Mouse (Mus musculus) midbrain, embryonic 16.5 days (tissue): ENCODE results near the gene Gm20388. TPM values are rescaled to one million over a fixed set of nuclear protein-coding genes. Genes with fewer than 3 reads are reported as not detected.

Experiments
- ATAC-seq: fragments of 200-750 bp; cut with Nextera tagmentation; 2 replicates; pipeline ENCODE4 v1.8.0; 2017; ENCODE audit warnings: moderate TSS enrichment
- H3K27ac ChIP-seq: fragments of 300-500 bp; sonication (generic); 2 replicates; pipeline ENCODE4 v1.5.1; 2014; ENCODE audit warnings: mild to moderate bottlenecking, low read length, mixed read lengths
- H3K27me3 ChIP-seq: fragments of 300-500 bp; sonication (generic); 2 replicates; pipeline ENCODE4 v1.6.1; 2014; ENCODE audit warnings: low read depth, low read length, mixed read lengths; ENCODE audit not compliant: control insufficient read depth, insufficient read depth
- H3K36me3 ChIP-seq: fragments of 300-500 bp; sonication (generic); 2 replicates; pipeline ENCODE4 v1.6.1; 2014; ENCODE audit warnings: mild to moderate bottlenecking, low read length, moderate library complexity, mixed read lengths; ENCODE audit not compliant: control insufficient read depth, insufficient read depth
- H3K4me1 ChIP-seq: fragments of 300-500 bp; sonication (generic); 2 replicates; pipeline ENCODE4 v1.6.1; 2014; ENCODE audit warnings: mild to moderate bottlenecking, low read length, mixed read lengths; ENCODE audit not compliant: control insufficient read depth, insufficient read depth
- H3K4me2 ChIP-seq: fragments of 300-500 bp; sonication (generic); 2 replicates; pipeline ENCODE4 v1.6.1; 2014; ENCODE audit warnings: mild to moderate bottlenecking, low read length, mixed read lengths
- H3K4me3 ChIP-seq: fragments of 300-500 bp; sonication (generic); 2 replicates; pipeline ENCODE4 v1.5.1; 2014; ENCODE audit warnings: low read depth, mild to moderate bottlenecking, low read length, moderate library complexity, mixed read lengths
- H3K9ac ChIP-seq: fragments of 300-500 bp; sonication (generic); 2 replicates; pipeline ENCODE4 v1.6.1; 2014; ENCODE audit warnings: low read depth, low read length, mixed read lengths
- H3K9me3 ChIP-seq: fragments of 300-500 bp; sonication (generic); replicated peaks from 2 replicates; pipeline ENCODE4 v1.6.1; 2014; ENCODE audit warnings: mild to moderate bottlenecking, low read length, mixed read lengths; ENCODE audit not compliant: control insufficient read depth, poor library complexity, severe bottlenecking
- WGBS: fragments of 180-500 bp; shearing (Covaris S2); extraction: QIAGEN DNeasy Blood & Tissue Kit; methylation state at CpG from one replicate; pipeline ENCODE4 v1.1.7; 2014; 5-methylcytosine and 5-hydroxymethylcytosine counted together
- polyA plus RNA-seq: library from polyadenylated mRNA; unstranded; fragments of >200 nt; fragmentation: Nextera tagmentation; extraction: Ambion mirVana; gene quantifications from 2 replicates; pipeline ENCODE4 v1.2.1, GENCODE M21; 2015

Gm20388 gene
- polyA plus RNA-seq, 1 experiment from 2014 or later, result 7.5 TPM

DNA sequence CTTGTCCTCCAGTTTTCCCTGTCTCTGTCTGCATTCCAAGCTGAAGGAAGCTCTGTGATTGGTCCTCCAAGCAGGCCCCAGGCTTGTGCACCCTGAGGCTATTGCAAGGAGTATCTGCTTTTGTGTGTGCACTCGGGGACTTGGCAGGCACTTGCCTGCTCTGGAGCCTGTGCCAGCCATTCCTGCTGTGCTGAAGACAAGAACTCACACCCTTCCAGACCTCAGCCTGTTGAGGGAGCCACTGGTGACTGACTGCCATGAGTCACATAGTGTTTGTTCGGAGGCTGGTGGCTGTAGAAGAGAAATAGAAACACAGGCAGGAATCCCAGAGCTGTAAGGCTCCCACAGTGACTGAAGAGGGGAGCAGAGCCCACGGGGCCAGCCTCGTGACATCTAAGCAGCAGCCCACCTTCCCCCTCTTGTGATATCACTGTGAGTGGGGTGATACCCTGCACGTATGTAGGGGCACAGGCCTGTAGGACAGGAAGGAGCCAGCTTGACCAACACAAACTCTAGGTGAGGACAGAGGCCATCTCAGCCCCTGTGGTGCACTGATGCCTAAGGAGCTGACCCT lies 50.0 kb downstream of the Gm20388 start:
- WGBS, result 56% methylated on average over 5 of the region's 5 CpGs
- no peaks in the 10 kb centered on the region for H3K9me3 ChIP-seq
- peak overlapping the region; percentile 60 for H3K27ac ChIP-seq
- H3K9ac ChIP-seq, result peak overlapping the region; percentile 30; the same call in 1 of the 2 replicates
- no peak overlapping the region for H3K4me2 ChIP-seq
- peak; percentile 60; the same call in 1 of the 2 replicates for ATAC-seq
- H3K27me3 ChIP-seq, result no peaks in the 10 kb centered on the region
- peaks cover 18% of the 10 kb centered on the region for H3K36me3 ChIP-seq
- peaks cover 6% of the 10 kb centered on the region for H3K4me1 ChIP-seq
- H3K4me3 ChIP-seq, result no peak overlapping the region

DNA sequence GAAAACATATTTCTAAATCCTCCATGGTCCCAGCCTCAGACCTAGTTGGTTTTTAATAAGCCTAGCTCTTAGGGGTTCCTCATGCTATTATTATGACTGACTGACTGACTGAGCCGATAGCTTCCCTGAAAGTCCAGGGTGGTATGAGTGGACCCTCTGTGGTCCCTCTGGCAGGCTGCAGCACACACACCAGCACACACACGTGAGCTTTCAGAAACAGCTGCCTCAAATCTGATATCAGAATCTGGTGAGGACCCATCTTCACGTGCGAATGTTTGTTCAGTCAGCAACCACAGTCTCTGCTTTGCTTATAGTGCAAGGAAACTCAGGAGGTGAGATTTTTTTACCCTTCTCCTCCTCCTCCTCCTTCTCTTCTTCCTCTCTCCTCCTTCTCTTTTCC lies 54.2 kb downstream of the Gm20388 start:
- Histone ChIP-seq H3K9me3 (no peaks in the 10 kb centered on the region), H3K27ac (no peak overlapping the region), H3K27me3 (no peaks in the 10 kb centered on the region), H3K36me3 (no peaks in the 10 kb centered on the region), H3K4me3 (no peak overlapping the region), H3K4me1 (peaks cover 6% of the 10 kb centered on the region), H3K9ac (no peak overlapping the region), H3K4me2 (no peak overlapping the region)
- 85% methylated on average over 4 of the region's 4 CpGs for WGBS
- no peak for ATAC-seq

DNA sequence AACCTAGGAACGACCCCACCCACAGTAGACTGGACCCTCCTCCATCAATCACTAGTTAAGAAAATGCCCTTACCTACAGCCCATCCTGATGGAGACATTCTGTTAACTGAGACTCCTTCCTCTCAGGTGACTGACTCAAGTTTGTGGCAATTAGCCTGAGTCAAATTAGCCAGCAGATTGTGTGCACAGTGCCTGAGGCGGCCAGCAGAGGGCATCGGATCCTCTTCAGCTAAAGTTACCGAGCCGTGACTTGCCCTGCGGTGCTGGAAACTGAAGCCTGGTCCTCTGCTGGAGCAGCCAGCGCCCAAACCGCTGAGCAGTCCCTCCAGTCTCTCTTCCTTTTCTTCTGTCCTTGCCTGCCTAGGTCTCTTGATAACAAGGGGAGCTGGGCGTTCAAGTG lies 56.8 kb downstream of the Gm20388 start:
- H3K27me3 ChIP-seq, result no peaks in the 10 kb centered on the region
- H3K27ac ChIP-seq, result no peak overlapping the region
- no peaks in the 10 kb centered on the region for H3K9me3 ChIP-seq
- WGBS, result 88% methylated on average over 9 of the region's 9 CpGs
- H3K4me2 ChIP-seq, result no peak overlapping the region
- H3K36me3 ChIP-seq, result no peaks in the 10 kb centered on the region
- H3K4me1 ChIP-seq, result no peaks in the 10 kb centered on the region
- H3K9ac ChIP-seq, result no peak overlapping the region
- ATAC-seq, result no peak
- H3K4me3 ChIP-seq, result no peak overlapping the region

DNA sequence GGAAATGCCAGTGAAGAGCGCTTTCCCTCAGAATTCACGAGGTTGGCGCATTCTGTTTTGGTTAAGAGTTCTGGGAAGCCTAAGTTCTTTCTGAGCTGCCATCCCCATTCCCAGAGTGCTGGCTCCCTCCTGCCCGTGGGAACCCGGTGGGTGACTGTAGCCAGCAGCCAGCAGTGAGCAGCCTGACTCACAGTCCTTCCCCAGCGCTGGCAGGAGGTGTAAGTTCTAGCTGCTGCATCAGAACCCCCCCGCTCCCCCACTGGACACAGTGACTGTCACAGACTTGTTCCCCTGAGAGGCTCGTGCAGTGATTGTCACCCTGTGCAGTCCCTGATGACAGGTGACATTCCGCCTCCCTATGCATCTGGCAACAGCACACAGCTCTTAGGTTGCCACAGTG lies 59.5 kb downstream of the Gm20388 start:
- H3K9me3 ChIP-seq, result no peaks in the 10 kb centered on the region
- no peak overlapping the region for H3K27ac ChIP-seq
- H3K36me3 ChIP-seq, result no peaks in the 10 kb centered on the region
- no peaks in the 10 kb centered on the region for H3K4me1 ChIP-seq
- no peaks in the 10 kb centered on the region for H3K27me3 ChIP-seq
- ATAC-seq, result no peak
- H3K9ac ChIP-seq, result no peak overlapping the region
- 82% methylated on average over 9 of the region's 9 CpGs for WGBS
- no peak overlapping the region for H3K4me2 ChIP-seq
- H3K4me3 ChIP-seq, result no peak overlapping the region

DNA sequence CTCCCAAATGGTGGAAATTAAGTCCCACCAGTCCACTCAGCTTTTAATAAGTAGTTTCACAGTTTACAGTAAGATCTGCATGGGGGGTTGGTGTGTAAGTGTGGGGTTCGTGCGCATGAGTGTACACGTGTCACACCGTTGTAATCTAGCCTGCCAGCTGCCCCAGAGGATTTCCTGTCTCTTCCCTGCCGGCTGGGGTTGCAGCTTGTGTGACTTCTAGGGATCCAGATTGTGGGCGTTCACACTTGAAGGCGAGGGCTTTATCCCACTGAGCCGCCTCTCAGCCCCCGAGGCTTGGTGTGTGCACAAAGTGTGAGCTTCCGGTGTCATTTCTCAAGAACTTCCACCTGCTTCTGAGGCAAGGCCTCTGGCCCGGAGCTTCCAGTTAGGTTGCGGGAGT lies 61.9 kb downstream of the Gm20388 start:
- 85% methylated on average over 12 of the region's 12 CpGs for WGBS
- no peaks in the 10 kb centered on the region for H3K9me3 ChIP-seq
- H3K4me1 ChIP-seq, result no peaks in the 10 kb centered on the region
- no peak overlapping the region for H3K4me3 ChIP-seq
- ATAC-seq, result no peak
- no peak overlapping the region for H3K27ac ChIP-seq
- H3K9ac ChIP-seq, result no peak overlapping the region
- no peak overlapping the region for H3K4me2 ChIP-seq
- H3K27me3 ChIP-seq, result no peaks in the 10 kb centered on the region
- no peaks in the 10 kb centered on the region for H3K36me3 ChIP-seq

DNA sequence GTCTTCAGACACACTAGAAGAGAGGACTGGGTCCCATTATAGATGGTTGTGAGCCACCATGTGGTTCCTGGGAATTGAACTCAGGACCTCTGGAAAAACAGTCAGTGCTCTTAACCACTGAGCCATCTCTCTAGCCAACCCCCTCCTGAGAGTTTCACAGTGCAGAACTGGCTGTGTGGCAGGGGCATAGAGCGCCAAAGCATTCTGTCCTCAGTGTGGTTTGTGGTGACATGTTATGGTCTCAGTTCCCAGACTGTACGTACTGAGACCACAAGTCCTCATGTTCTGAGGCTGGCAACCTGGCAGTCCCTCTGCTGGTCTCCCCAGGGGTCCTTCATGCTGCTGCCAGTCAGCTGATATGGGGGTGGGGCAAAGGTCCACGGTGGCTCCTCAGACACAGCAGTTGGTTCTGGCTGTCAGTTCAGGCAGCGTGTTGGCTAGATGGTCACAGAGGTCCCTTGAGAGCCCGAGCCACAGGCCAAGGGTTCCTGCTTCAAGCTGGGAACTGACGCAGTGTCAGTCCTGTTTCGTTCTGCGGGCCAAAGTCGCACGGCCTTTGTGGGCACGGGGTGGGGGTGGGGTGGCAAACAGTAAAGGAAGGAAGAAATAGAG lies 68.2 kb downstream of the Gm20388 start:
- H3K27me3 ChIP-seq, result no peaks in the 10 kb centered on the region
- ATAC-seq, result no peak
- H3K4me3 ChIP-seq, result no peak overlapping the region
- no peaks in the 10 kb centered on the region for H3K4me1 ChIP-seq
- H3K36me3 ChIP-seq, result no peaks in the 10 kb centered on the region
- 68% methylated on average over 11 of the region's 11 CpGs for WGBS
- no peaks in the 10 kb centered on the region for H3K9me3 ChIP-seq
- H3K27ac ChIP-seq, result no peak overlapping the region
- no peak overlapping the region for H3K9ac ChIP-seq
- no peak overlapping the region for H3K4me2 ChIP-seq

DNA sequence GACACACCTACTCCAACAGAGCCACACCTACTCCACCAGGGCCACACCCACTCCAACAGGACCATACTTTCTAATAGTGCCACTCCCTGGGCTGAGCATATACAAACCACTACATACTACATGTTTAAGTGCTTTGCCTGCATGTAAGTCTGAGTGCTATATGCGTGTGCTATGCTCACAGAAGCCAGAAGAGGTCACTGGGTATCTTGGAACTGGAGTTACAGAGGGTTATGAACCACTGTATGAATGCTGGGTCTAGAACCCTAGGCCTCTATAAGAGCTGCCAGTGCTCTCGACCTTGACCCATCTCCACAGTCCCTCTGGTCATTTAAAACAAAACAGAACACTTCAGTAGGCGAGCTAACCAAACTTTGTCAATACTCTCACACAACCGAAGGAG lies 70.6 kb downstream of the Gm20388 start:
- Histone ChIP-seq H3K9me3 (no peaks in the 10 kb centered on the region), H3K4me2 (no peak overlapping the region), H3K4me3 (no peak overlapping the region), H3K27ac (no peak overlapping the region), H3K4me1 (no peaks in the 10 kb centered on the region), H3K27me3 (no peaks in the 10 kb centered on the region), H3K9ac (no peak overlapping the region), H3K36me3 (no peaks in the 10 kb centered on the region)
- ATAC-seq, result no peak
- WGBS, result 70% methylated on average over 4 of the region's 4 CpGs

DNA sequence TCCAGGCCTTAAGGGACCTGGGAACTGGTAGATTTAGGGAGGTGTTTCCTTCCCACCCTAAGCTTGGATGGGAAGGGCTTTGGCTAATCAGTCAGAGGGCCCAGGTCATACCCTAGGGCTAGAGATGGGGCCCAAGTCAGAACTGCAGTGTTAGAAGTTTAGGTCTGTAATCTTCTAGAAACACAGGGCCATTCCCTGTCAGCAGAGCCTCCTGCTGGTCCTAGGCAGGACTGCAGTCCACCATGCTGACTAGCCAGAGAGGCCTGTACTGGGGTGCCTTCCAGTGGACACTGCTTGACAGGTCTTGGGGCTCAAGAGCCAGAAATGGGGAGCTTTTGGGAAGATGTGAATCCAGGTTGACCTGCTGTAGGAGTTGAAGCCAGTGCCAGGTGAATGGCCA lies 73.4 kb downstream of the Gm20388 start:
- Histone ChIP-seq H3K36me3 (no peaks in the 10 kb centered on the region), H3K4me3 (no peak overlapping the region), H3K27me3 (no peaks in the 10 kb centered on the region), H3K4me2 (no peak overlapping the region), H3K9me3 (no peaks in the 10 kb centered on the region), H3K4me1 (no peaks in the 10 kb centered on the region), H3K9ac (no peak overlapping the region), H3K27ac (no peak overlapping the region)
- no peak for ATAC-seq

DNA sequence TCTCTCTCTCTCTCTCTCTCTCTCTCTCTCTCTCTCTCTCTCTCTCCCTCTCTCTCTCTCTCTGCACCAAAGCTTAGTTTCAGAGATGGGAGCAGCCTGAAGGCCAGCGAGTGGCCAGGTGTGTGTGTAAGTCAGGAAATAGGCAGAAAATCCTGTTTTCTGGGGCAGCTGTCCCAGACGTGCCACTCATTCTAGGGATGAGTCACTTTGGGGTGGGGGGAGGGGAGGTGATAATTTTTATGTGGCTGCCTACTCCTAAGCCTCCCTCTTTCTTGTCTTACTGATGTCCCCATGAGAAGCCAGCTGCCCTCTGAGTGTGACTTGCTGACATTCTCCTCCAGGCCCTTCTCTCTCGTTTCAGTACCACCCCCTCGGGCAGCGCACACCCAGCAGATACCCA lies 75.5 kb downstream of the Gm20388 start:
- Histone ChIP-seq H3K4me3 (no peak overlapping the region), H3K36me3 (no peaks in the 10 kb centered on the region), H3K27me3 (no peaks in the 10 kb centered on the region; the same call in 1 of the 2 replicates), H3K9ac (no peak overlapping the region), H3K4me1 (no peaks in the 10 kb centered on the region), H3K27ac (no peak overlapping the region), H3K9me3 (no peaks in the 10 kb centered on the region), H3K4me2 (no peak overlapping the region)
- 76% methylated on average over 5 of the region's 5 CpGs for WGBS
- ATAC-seq, result no peak
